Mouse (Mus musculus) stomach, embryonic 15.5 days (tissue): Measurements from ENCODE around the gene Tnip2. TPM values are rescaled to one million over a fixed set of nuclear protein-coding genes. Genes with fewer than 3 reads are reported as not detected.

ENCODE experiments used
- ATAC-seq: fragments of 200-750 bp; cut with Nextera tagmentation; 2 replicates; pipeline ENCODE4 v1.8.0; 2017; ENCODE audit warnings: low read depth, moderate number of reproducible peaks, moderate TSS enrichment; ENCODE audit not compliant: insufficient read depth, low FRiP score
- H3K27ac ChIP-seq: fragments of 300-500 bp; sonication (generic); 2 replicates; pipeline ENCODE4 v1.5.1; 2015; ENCODE audit warnings: mild to moderate bottlenecking, inconsistent platforms
- H3K27me3 ChIP-seq: fragments of 300-500 bp; sonication (generic); replicated peaks from 2 replicates; pipeline ENCODE4 v1.6.1; 2015; ENCODE audit warnings: inconsistent platforms
- H3K36me3 ChIP-seq: fragments of 300-500 bp; sonication (generic); 2 replicates; pipeline ENCODE4 v1.6.1; 2015; ENCODE audit warnings: inconsistent platforms
- H3K4me1 ChIP-seq: fragments of 300-500 bp; sonication (generic); 2 replicates; pipeline ENCODE4 v1.6.1; 2015; ENCODE audit warnings: inconsistent platforms
- H3K4me2 ChIP-seq: fragments of 300-500 bp; sonication (generic); 2 replicates; pipeline ENCODE4 v1.6.1; 2015; ENCODE audit warnings: mild to moderate bottlenecking, inconsistent platforms
- H3K4me3 ChIP-seq: fragments of 300-500 bp; sonication (generic); replicated peaks from 2 replicates; pipeline ENCODE4 v1.5.1; 2015; ENCODE audit warnings: inconsistent platforms
- H3K9ac ChIP-seq: fragments of 300-500 bp; sonication (generic); 2 replicates; pipeline ENCODE4 v1.6.1; 2015; ENCODE audit warnings: inconsistent platforms
- H3K9me3 ChIP-seq: fragments of 300-500 bp; sonication (generic); 2 replicates; pipeline ENCODE4 v1.6.1; 2016; ENCODE audit warnings: inconsistent platforms
- WGBS: fragments of 180-500 bp; shearing (Covaris S2); methylation state at CpG from one replicate; pipeline ENCODE4 v1.1.7; 2015; 5-methylcytosine and 5-hydroxymethylcytosine counted together
- polyA plus RNA-seq: library from polyadenylated mRNA; unstranded; fragments of >200 nt; fragmentation: Nextera tagmentation; extraction: Ambion mirVana; gene quantifications from 2 replicates; pipeline ENCODE4 v1.2.1, GENCODE M21; 2015

Tnip2 gene
- polyA plus RNA-seq, 1 experiment from 2014 or later, result 22.9 TPM

GRCm38 (mm10) chr5:34534776-34535581, 21.2 kb upstream of the Tnip2 start:
- no peaks in the 10 kb centered on the region for H3K36me3 ChIP-seq
- no peak overlapping the region for H3K4me3 ChIP-seq
- no peaks in the 10 kb centered on the region for H3K9me3 ChIP-seq
- no peak overlapping the region for H3K27ac ChIP-seq
- H3K27me3 ChIP-seq, result no peaks in the 10 kb centered on the region
- H3K9ac ChIP-seq, result no peak overlapping the region
- H3K4me1 ChIP-seq, result 0 out of 2 replicates have a peak, but pooled peaks cover 7% of the 10 kb centered on the region
- no peak for ATAC-seq
- no peak overlapping the region for H3K4me2 ChIP-seq
- WGBS, result 69% methylated on average over 5 of the region's 5 CpGs

GRCm38 (mm10) chr5:34533820-34534219, 20.0 kb upstream of the Tnip2 start:
- H3K4me3 ChIP-seq, result no peak overlapping the region
- ATAC-seq, result no peak
- no peak overlapping the region for H3K4me2 ChIP-seq
- 58% methylated on average over 3 of the region's 3 CpGs for WGBS
- no peak overlapping the region for H3K27ac ChIP-seq
- no peak overlapping the region for H3K9ac ChIP-seq
- no peaks in the 10 kb centered on the region for H3K9me3 ChIP-seq
- 0 out of 2 replicates have a peak, but pooled peaks cover 7% of the 10 kb centered on the region for H3K4me1 ChIP-seq
- no peaks in the 10 kb centered on the region for H3K27me3 ChIP-seq
- H3K36me3 ChIP-seq, result no peaks in the 10 kb centered on the region

GRCm38 (mm10) chr5:34533066-34533465, 19.3 kb upstream of the Tnip2 start:
- ATAC-seq, result no peak
- H3K27me3 ChIP-seq, result no peaks in the 10 kb centered on the region
- no peak overlapping the region for H3K27ac ChIP-seq
- WGBS, result 59% methylated on average over 5 of the region's 5 CpGs
- no peak overlapping the region for H3K9ac ChIP-seq
- H3K4me3 ChIP-seq, result no peak overlapping the region
- H3K4me1 ChIP-seq, result 0 out of 2 replicates have a peak, but pooled peaks cover 7% of the 10 kb centered on the region
- H3K4me2 ChIP-seq, result no peak overlapping the region
- no peaks in the 10 kb centered on the region for H3K9me3 ChIP-seq
- no peaks in the 10 kb centered on the region for H3K36me3 ChIP-seq

- Histone ChIP-seq H3K27me3 (no peaks in the 10 kb centered on the region), H3K4me3 (no peak overlapping the region), H3K4me2 (no peak overlapping the region), H3K36me3 (no peaks in the 10 kb centered on the region), H3K9ac (no peak overlapping the region), H3K9me3 (no peaks in the 10 kb centered on the region), H3K27ac (no peak overlapping the region), H3K4me1 (0 out of 2 replicates have a peak, but pooled peaks cover 7% of the 10 kb centered on the region)
- WGBS, result 35% methylated on average over 4 of the region's 4 CpGs
- ATAC-seq, result no peak
Observed at GRCm38 (mm10) chr5:34530687-34531086, 16.9 kb upstream of the Tnip2 start.

GRCm38 (mm10) chr5:34530116-34530515, 16.3 kb upstream of the Tnip2 start:
- no peaks in the 10 kb centered on the region for H3K9me3 ChIP-seq
- WGBS, result 67% methylated on average over 5 of the region's 5 CpGs
- H3K9ac ChIP-seq, result no peak overlapping the region
- no peak overlapping the region for H3K4me3 ChIP-seq
- H3K27me3 ChIP-seq, result no peaks in the 10 kb centered on the region
- no peak for ATAC-seq
- no peak overlapping the region for H3K27ac ChIP-seq
- H3K4me2 ChIP-seq, result no peak overlapping the region
- H3K36me3 ChIP-seq, result no peaks in the 10 kb centered on the region
- 0 out of 2 replicates have a peak, but pooled peaks cover 7% of the 10 kb centered on the region for H3K4me1 ChIP-seq

- Histone ChIP-seq H3K36me3 (no peaks in the 10 kb centered on the region), H3K4me3 (no peak overlapping the region), H3K9me3 (no peaks in the 10 kb centered on the region), H3K27ac (no peak overlapping the region), H3K4me2 (no peak overlapping the region), H3K27me3 (no peaks in the 10 kb centered on the region), H3K9ac (no peak overlapping the region), H3K4me1 (0 out of 2 replicates have a peak, but pooled peaks cover 7% of the 10 kb centered on the region)
- no peak for ATAC-seq
- 80% methylated on average over 5 of the region's 5 CpGs for WGBS
Observed at GRCm38 (mm10) chr5:34528724-34529123, 14.9 kb upstream of the Tnip2 start.

GRCm38 (mm10) chr5:34527352-34527751, 13.6 kb upstream of the Tnip2 start:
- H3K4me1 ChIP-seq, result 0 out of 2 replicates have a peak, but pooled peaks cover 7% of the 10 kb centered on the region
- no peak overlapping the region for H3K27ac ChIP-seq
- no peaks in the 10 kb centered on the region for H3K36me3 ChIP-seq
- no peaks in the 10 kb centered on the region for H3K27me3 ChIP-seq
- no peak overlapping the region; the same call in 1 of the 2 replicates for H3K4me2 ChIP-seq
- no peak overlapping the region for H3K9ac ChIP-seq
- WGBS, result 74% methylated on average over 2 of the region's 2 CpGs
- H3K9me3 ChIP-seq, result no peaks in the 10 kb centered on the region
- no peak for ATAC-seq
- H3K4me3 ChIP-seq, result no peak overlapping the region

GRCm38 (mm10) chr5:34526477-34526775, 12.6 kb upstream of the Tnip2 start:
- 48% methylated on average over 5 of the region's 5 CpGs for WGBS
- no peaks in the 10 kb centered on the region for H3K27me3 ChIP-seq
- H3K4me2 ChIP-seq, result peak overlapping the region; percentile 94
- H3K4me3 ChIP-seq, result peak overlapping the region; percentile 66
- H3K9me3 ChIP-seq, result no peaks in the 10 kb centered on the region
- H3K4me1 ChIP-seq, result 0 out of 2 replicates have a peak, but pooled peaks cover 7% of the 10 kb centered on the region
- no peaks in the 10 kb centered on the region for H3K36me3 ChIP-seq
- ATAC-seq, result no peak
- no peak overlapping the region for H3K9ac ChIP-seq
- H3K27ac ChIP-seq, result no peak overlapping the region

- H3K9me3 ChIP-seq, result no peaks in the 10 kb centered on the region
- peak; percentile 94 for ATAC-seq
- H3K4me3 ChIP-seq, result peak within 1 kb of the TSS; percentile 66
- 0 out of 2 replicates have a peak, but pooled peaks cover 4% of the 10 kb centered on the region for H3K4me1 ChIP-seq
- H3K27ac ChIP-seq, result peak within 1 kb of the TSS; percentile 40; the same call in 1 of the 2 replicates
- H3K4me2 ChIP-seq, result peak within 1 kb of the TSS; percentile 94
- peak within 1 kb of the TSS; percentile 51 for H3K9ac ChIP-seq
- no peaks in the 10 kb centered on the region for H3K36me3 ChIP-seq
- WGBS, result 2% methylated on average over 38 of the region's 38 CpGs
- no peaks in the 10 kb centered on the region for H3K27me3 ChIP-seq
Observed at GRCm38 (mm10) chr5:34525663-34526476, 12.1 kb upstream of the Tnip2 start, which contains the start of gene Sh3bp2. TSS of gene Sh3bp2 (plus strand) at chr5:34525838.

- Histone ChIP-seq H3K9me3 (no peaks in the 10 kb centered on the region), H3K4me1 (no peaks in the 10 kb centered on the region), H3K36me3 (no peaks in the 10 kb centered on the region), H3K4me3 (no peak overlapping the region), H3K4me2 (no peak overlapping the region), H3K9ac (no peak overlapping the region), H3K27me3 (no peaks in the 10 kb centered on the region), H3K27ac (no peak overlapping the region)
- ATAC-seq, result no peak
Observed at GRCm38 (mm10) chr5:34524511-34524910, 10.7 kb upstream of the Tnip2 start.

- Histone ChIP-seq H3K4me1 (no peaks in the 10 kb centered on the region), H3K27me3 (no peaks in the 10 kb centered on the region), H3K27ac (no peak overlapping the region), H3K4me3 (no peak overlapping the region), H3K4me2 (no peak overlapping the region), H3K9ac (no peak overlapping the region), H3K9me3 (no peaks in the 10 kb centered on the region), H3K36me3 (no peaks in the 10 kb centered on the region)
- no peak for ATAC-seq
- 57% methylated on average over 4 of the region's 4 CpGs for WGBS
Observed at GRCm38 (mm10) chr5:34523958-34524485, 10.2 kb upstream of the Tnip2 start.

GRCm38 (mm10) chr5:34521337-34521736, 7.5 kb upstream of the Tnip2 start:
- Histone ChIP-seq H3K9me3 (no peaks in the 10 kb centered on the region), H3K4me3 (no peak overlapping the region), H3K9ac (no peak overlapping the region), H3K4me2 (no peak overlapping the region), H3K27me3 (no peaks in the 10 kb centered on the region), H3K4me1 (no peaks in the 10 kb centered on the region), H3K27ac (no peak overlapping the region), H3K36me3 (no peaks in the 10 kb centered on the region)
- 74% methylated on average over 3 of the region's 3 CpGs for WGBS
- ATAC-seq, result no peak
